Mouse (Mus musculus): ENCODE measurements around the gene C1qb. TPM values are rescaled to one million over a fixed set of nuclear protein-coding genes. Genes with fewer than 3 reads are reported as not detected.

The C1qb gene
- total and polyA plus RNA-seq, 3 experiments: not detected

DNA sequence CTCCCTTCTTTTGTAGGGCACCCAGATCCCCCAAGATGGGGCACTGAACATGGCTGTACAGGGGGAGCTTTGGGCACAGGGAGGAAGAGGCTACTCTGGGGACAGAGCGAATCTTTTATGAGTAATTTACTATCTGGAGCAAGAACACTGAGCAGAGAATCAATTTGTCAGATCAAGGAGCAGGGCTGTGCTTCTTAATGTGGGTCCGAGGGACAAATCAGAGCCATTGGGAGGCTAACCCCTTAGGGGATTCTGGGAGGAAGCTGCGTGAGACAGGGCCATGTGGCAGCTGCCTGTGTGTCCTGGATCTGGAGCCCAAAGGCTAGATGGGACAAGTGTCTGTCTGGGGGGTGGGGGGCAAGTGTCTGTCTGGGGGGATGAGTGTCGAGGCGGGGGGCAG is 20.5 kb downstream of the C1qb start:
- no peak for DNase-seq (ENCODE audit: extremely low read depth)
- dilution Hi-C loops (cut with MboI; ENCODE audit: extremely low pct_ligation_motif_present, extremely low pct_unique_long_range_greater_than_20kb, low sequenced_read_pairs) (no loop called here), in situ Hi-C loops (cut with MboI; ENCODE audit: low pct_ligation_motif_present, low pct_unique_long_range_greater_than_20kb, low sequenced_read_pairs) (no loop called here)
- H3K27ac ChIP-seq (ENCODE audit: insufficient read depth, low read depth): no peak overlapping the region
- H3K4me3 ChIP-seq (replicated peaks in 1 of 3; ENCODE audit: low read depth in 2 of 3, low read length in 2 of 3, poor library complexity in 1 of 3): no peak overlapping the region
- H3K36me3 ChIP-seq (replicated peaks in 1 of 2; ENCODE audit: control insufficient read depth in 1 of 2, insufficient read depth in 1 of 2, low read length in 1 of 2): no peaks in the 10 kb centered on the region
- H3K4me1 ChIP-seq (ENCODE audit: control insufficient read depth in 1 of 2, insufficient read depth in 2 of 2): no peaks in the 10 kb centered on the region
- H3K9me3 ChIP-seq (replicated peaks; ENCODE audit: low read length): no peaks in the 10 kb centered on the region
- H3K27me3 ChIP-seq (replicated peaks): peaks cover 90% of the 10 kb centered on the region
- TF ChIP-seq TCF12 (IDR thresholded peaks at IDR 0.05; ENCODE audit: low read depth, low read length): no peak
- no peak for TF ChIP-seq MYC (IDR thresholded peaks at IDR 0.05; ENCODE audit: low read depth, low read length)
- no peak for TF ChIP-seq KAT2A (IDR thresholded peaks at IDR 0.05; ENCODE audit: insufficient replicate concordance, low read length)
- no peak for TF ChIP-seq MAZ (IDR thresholded peaks at IDR 0.05; ENCODE audit: low read depth, low read length)
- no peak for TF ChIP-seq ZC3H11A (IDR thresholded peaks at IDR 0.05; ENCODE audit: low read depth, low read length)
- TF ChIP-seq NELFE (IDR thresholded peaks at IDR 0.05; ENCODE audit: low read depth, low read length): no peak
- no peak for TF ChIP-seq CHD1 (IDR thresholded peaks at IDR 0.05; ENCODE audit: low read depth, low read length)
- no peak for TF ChIP-seq HCFC1 (IDR thresholded peaks at IDR 0.05; ENCODE audit: low read depth, low read length)
- H3K9ac ChIP-seq (ENCODE audit: insufficient read depth, low read depth): no peak overlapping the region
- no peaks in the 10 kb centered on the region for H3K79me2 ChIP-seq (replicated peaks; ENCODE audit: control insufficient read depth, extremely low read depth, insufficient read depth, poor library complexity, severe bottlenecking)
- no peak overlapping the region for H3K4me2 ChIP-seq (ENCODE audit: insufficient read depth, low read depth, poor library complexity, severe bottlenecking)

DNA sequence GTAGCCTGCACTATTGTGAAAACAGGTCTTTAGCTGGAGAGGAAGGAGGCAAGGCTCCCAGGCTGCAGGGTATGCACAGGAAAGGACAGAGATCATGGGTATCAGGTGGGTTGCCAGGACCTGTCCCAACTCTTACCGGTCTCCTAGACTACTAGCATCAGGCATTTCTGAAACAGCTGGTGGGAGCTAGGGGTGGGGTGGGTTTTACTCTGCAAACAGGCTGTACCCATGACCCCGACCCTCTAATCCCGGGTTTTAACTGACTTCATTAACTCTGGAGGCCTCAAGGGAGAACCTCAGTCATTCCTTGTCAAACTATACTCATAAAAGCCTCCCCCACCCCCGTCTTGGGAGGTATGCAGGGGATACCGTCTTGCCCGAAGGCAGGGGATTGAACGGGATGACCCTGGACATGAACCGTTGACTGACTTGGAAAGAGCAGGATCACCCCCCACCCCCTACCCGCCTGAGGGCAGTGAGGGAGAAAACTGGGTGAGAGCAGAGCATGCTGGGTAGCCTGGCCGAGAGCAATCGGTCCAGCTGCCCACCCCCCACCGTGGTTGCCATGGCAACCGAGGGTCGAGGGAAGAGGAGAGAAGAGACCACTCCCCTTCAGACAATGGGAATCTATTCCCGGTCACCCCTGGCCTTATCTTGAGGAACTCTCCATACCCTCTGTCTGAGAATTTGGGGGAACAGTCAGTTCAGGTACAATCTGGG is 21.1 kb downstream of the C1qb start:
- dilution Hi-C loops (cut with MboI; ENCODE audit: extremely low pct_ligation_motif_present, extremely low pct_unique_long_range_greater_than_20kb, low sequenced_read_pairs): no loop called here
- peaks cover 2% of the 10 kb centered on the region for H3K9me3 ChIP-seq (replicated peaks; ENCODE audit: low read length)

DNA sequence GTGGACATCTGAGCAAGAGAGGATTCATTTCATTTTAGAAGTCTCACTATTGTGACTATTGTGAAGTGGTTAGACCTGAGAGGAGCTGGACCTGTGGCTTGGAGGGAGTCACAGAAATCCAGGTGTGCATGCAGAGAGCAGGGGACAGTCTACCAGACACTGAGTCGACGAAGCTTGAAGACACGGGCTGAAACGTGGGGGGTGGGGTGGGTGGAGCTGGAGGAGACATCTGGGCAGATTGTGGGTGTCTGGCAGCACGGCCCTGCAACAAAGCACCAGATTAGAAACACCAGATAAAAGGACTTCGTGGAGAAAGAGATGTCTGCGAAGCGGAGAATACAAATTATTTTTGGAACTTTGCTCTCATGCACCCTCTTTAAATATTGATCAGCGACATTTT is 22.5 kb downstream of the C1qb start:
- no peak overlapping the region for H3K27ac ChIP-seq (ENCODE audit: insufficient read depth, low read depth)
- DNase-seq (ENCODE audit: extremely low read depth): no peak
- H3K36me3 ChIP-seq (replicated peaks in 1 of 2; ENCODE audit: control insufficient read depth in 1 of 2, insufficient read depth in 1 of 2, low read length in 1 of 2): no peaks in the 10 kb centered on the region
- no peak overlapping the region for H3K9ac ChIP-seq (ENCODE audit: insufficient read depth, low read depth)
- in situ Hi-C loops (cut with MboI; ENCODE audit: low pct_ligation_motif_present, low pct_unique_long_range_greater_than_20kb, low sequenced_read_pairs): no loop called here
- H3K9me3 ChIP-seq (replicated peaks; ENCODE audit: low read length): peaks cover 4% of the 10 kb centered on the region
- TF ChIP-seq NRF1 (IDR thresholded peaks at IDR 0.05; ENCODE audit: low read depth, low read length) (no peak), MAFK (IDR thresholded peaks at IDR 0.05; ENCODE audit: insufficient replicate concordance, low read length) (no peak), BHLHE40 (IDR thresholded peaks at IDR 0.05; ENCODE audit: low read depth, low read length) (no peak), ZKSCAN1 (IDR thresholded peaks at IDR 0.05; ENCODE audit: borderline replicate concordance, low read depth, low read length) (no peak)
- dilution Hi-C loops (cut with MboI; ENCODE audit: extremely low pct_ligation_motif_present, extremely low pct_unique_long_range_greater_than_20kb, low sequenced_read_pairs): no loop called here
- no peaks in the 10 kb centered on the region for H3K79me2 ChIP-seq (replicated peaks; ENCODE audit: control insufficient read depth, extremely low read depth, insufficient read depth, poor library complexity, severe bottlenecking)
- no peaks in the 10 kb centered on the region for H3K4me1 ChIP-seq (ENCODE audit: control insufficient read depth in 1 of 2, insufficient read depth in 2 of 2)
- no peak overlapping the region for H3K4me2 ChIP-seq (ENCODE audit: insufficient read depth, low read depth, poor library complexity, severe bottlenecking)
- H3K27me3 ChIP-seq (replicated peaks): peaks cover 91% of the 10 kb centered on the region
- H3K4me3 ChIP-seq (replicated peaks in 1 of 3; ENCODE audit: low read depth in 2 of 3, low read length in 2 of 3, poor library complexity in 1 of 3): no peak overlapping the region

More for the DNA sequence above, 21.1 kb downstream of the C1qb start:
- H3K4me3 ChIP-seq (replicated peaks in 1 of 3; ENCODE audit: low read depth in 2 of 3, low read length in 2 of 3, poor library complexity in 1 of 3): no peak overlapping the region
- no peak for DNase-seq (ENCODE audit: extremely low read depth)
- H3K9ac ChIP-seq (ENCODE audit: insufficient read depth, low read depth): no peak overlapping the region
- H3K27me3 ChIP-seq (replicated peaks): peaks cover 87% of the 10 kb centered on the region
- H3K79me2 ChIP-seq (replicated peaks; ENCODE audit: control insufficient read depth, extremely low read depth, insufficient read depth, poor library complexity, severe bottlenecking): no peaks in the 10 kb centered on the region
- no peak overlapping the region for H3K4me2 ChIP-seq (ENCODE audit: insufficient read depth, low read depth, poor library complexity, severe bottlenecking)
- in situ Hi-C loops (cut with MboI; ENCODE audit: low pct_ligation_motif_present, low pct_unique_long_range_greater_than_20kb, low sequenced_read_pairs): no loop called here
- no peak overlapping the region for H3K27ac ChIP-seq (ENCODE audit: insufficient read depth, low read depth)
- H3K36me3 ChIP-seq (replicated peaks in 1 of 2; ENCODE audit: control insufficient read depth in 1 of 2, insufficient read depth in 1 of 2, low read length in 1 of 2): no peaks in the 10 kb centered on the region
- H3K4me1 ChIP-seq (ENCODE audit: control insufficient read depth in 1 of 2, insufficient read depth in 2 of 2): no peaks in the 10 kb centered on the region
- TF ChIP-seq ZKSCAN1 (IDR thresholded peaks at IDR 0.05; ENCODE audit: borderline replicate concordance, low read depth, low read length): no peak
- TF ChIP-seq CTCF (conservative IDR thresholded peaks at IDR 0.05 in 1 of 2, IDR thresholded peaks at IDR 0.05 in 1 of 2; ENCODE audit: low read depth in 2 of 2, low read length in 2 of 2): no peak
- TF ChIP-seq MEF2A (IDR thresholded peaks at IDR 0.05; ENCODE audit: borderline replicate concordance, low read depth, low read length): no peak
- TF ChIP-seq EP300 (IDR thresholded peaks at IDR 0.05; ENCODE audit: low read length): no peak
- no peak for TF ChIP-seq ZMIZ1 (IDR thresholded peaks at IDR 0.05; ENCODE audit: low read depth, low read length)
- TF ChIP-seq JUN (IDR thresholded peaks at IDR 0.05; ENCODE audit: insufficient read depth, low read depth, low read length): no peak
- no peak for TF ChIP-seq TBP (conservative IDR thresholded peaks at IDR 0.05; ENCODE audit: low read depth, low read length)

Data from CH12.LX (cell line).